Mouse (Mus musculus) layer of hippocampus, adult 11-12 months (tissue): Measurements from ENCODE around the gene Nucb1.
"Not testable (repeated sequence)": the region's sequence is repeated elsewhere in the genome, so short reads cannot be mapped to it uniquely, and the experiment has no call there.

ENCODE experiments used
- DNase-seq: peaks from one replicate; pipeline ENCODE4 v3.0.0; 2022; ENCODE audit warnings: low spot score

Gene Nucb1

DNA sequence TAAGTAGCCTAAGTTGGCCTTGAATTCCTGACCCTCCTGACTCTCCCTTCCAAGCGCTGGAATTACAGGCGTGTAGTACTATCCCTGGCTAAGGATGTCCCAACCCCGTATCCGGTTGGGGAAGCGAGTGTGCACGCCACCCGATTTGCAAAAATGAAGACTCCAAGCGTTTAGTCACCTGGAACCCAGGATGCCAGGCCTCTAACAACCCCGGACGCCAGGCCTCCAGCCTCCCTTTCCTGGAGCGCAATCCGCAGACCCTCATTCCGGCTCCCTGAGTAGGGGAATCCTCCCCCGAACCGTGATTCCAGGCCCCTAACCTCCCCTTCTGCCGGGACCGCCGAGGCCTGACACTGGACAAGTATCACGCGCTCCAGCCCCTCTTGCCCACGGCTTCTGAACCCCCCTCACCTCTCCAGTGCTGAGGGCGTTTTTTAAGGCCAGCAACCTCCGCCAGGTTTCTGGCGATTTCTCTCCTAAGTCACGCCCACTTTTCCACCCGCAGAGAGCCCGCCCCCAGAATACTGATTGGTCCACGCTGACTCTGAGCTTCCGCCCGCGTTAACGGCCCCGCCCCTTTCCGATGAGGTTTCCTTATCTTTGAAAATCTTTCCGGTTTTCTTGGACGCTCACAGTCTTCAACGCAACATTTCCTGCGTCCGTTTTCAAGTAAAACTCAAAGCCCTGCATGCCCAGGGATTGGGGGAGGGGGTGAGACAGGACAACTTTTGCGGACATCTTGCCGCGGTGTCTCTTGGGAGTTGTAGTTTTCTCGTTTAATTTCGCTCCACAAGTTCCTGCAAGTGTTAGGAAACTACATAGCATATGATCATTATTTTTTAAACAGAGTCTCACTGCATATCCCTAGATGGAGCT lies at the start of gene Nucb1:
Nucb1 (minus strand) TSS at position 495 of the 876 bp plus-strand sequence.
- peak; percentile 91 for DNase-seq

DNA sequence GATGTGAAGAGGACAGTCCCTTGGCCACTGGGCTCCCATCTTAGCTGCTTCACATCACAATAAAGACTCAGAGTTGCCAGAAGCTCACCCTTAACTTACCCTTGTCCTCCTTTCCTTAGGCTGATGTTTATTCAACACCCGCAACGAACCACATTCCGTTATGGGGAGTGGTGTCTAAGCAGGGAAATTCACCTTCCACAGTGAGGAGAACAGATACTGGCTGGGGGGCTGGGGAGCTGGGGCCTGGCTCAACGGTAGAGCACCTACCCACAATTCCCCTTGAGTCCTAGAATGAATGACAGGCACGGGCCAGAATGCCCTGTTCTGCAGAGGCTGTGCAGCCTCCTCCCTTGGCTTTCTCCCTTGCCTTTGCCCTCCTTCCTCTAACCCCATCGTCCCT lies 48.7 kb upstream of the Nucb1 start:
- no peak for DNase-seq

DNA sequence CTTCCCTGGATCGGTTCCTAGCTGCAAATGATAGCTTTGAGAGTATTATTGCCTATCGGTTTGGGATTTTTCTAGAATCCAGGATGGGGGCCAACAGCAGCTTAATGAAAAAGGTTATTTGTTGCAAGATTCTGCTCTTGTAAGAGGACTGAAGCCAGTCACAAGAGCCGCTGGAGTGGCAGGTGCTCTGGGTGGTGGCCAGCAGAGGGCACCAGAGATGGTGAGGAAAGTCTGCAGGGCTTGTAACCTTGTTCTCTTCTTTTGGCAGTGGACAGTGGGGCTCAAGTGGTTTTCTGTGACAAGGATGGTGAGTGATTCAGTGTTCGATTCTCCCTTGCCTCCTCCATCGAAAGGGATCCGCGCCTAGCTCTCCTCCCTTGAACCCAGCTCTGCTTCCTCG lies 45.6 kb upstream of the Nucb1 start:
- peak; percentile 77 for DNase-seq

DNA sequence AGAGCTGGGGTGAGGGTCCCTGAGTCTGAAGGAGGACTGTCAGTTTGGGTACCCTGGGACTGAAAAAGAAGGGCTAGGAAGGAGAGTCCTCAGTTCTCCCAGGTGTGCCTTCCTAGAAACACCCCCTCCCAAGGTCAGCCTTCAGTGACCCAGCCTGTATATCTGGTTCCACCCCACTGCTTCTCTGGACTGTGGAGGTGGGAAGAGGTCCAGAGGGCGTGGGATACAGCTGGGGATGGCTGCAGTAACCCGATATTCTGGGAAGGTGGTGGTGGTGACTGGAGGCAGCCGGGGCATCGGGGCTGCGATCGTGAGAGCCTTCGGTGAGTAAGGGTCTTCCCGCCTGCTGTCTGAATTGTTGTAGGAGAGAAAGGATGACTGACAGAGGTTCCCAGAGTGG lies 44.5 kb upstream of the Nucb1 start, which contains the start of gene Hsd17b14:
Hsd17b14 (plus strand) TSS at position 150 of the 400 bp plus-strand sequence.
- no peak for DNase-seq

DNA sequence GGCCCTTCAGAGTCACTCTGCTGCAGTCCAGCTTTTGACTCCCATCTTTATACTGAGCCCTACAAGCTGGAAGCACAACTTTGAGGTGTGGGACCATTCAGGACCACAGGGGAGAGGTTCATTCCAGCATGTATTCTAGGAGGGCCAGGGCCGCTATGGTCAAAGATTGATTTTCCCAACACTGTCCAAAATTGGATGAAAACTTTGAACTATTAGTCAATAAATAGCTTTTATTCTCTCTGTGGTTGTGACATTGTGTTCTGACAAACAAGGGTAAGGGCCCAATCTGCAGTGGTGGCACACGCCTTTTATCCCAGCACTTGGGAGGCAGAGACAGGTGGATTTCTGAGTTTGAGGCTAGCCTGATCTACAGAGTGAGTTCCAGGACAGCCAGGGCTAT lies 43.8 kb upstream of the Nucb1 start:
- no peak for DNase-seq

DNA sequence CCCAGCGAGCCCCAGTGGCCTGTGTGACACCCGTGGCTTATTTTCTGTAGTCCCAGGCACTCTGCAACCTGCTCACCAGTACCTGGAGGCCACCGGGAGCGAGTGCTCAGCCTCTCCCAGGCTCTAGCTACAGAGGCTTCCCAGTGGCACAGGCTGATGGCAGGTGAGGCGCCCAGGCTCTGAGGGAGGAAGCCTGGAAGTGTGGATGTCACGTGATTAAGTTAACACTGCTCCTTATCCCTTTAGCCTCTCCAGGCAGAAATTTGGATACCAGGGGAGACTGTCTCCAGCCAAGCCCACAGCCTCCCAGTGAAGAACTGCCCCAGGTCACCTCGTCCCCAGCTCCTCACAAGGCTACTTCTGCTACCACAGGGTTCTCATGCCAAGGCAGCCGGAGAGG lies 43.3 kb upstream of the Nucb1 start:
- no peak for DNase-seq

DNA sequence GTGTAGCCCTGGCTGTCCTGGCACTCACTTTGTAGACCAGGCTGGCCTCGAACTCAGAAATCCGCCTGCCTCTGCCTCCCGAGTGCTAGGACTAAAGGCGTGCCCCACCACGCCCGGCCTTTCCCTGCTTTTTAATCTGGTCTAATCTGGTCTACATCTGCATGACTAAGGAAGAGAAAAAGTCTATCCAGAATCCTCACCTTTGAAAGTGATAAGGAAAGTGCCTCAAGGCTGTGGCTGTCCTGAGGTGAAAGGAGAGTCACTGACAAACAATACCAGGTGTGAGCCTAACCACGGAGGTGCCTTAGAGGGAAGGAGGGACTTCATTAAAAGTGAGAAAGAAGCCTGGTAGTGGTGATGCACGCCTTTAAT lies 41.3 kb upstream of the Nucb1 start:
- no peak for DNase-seq

DNA sequence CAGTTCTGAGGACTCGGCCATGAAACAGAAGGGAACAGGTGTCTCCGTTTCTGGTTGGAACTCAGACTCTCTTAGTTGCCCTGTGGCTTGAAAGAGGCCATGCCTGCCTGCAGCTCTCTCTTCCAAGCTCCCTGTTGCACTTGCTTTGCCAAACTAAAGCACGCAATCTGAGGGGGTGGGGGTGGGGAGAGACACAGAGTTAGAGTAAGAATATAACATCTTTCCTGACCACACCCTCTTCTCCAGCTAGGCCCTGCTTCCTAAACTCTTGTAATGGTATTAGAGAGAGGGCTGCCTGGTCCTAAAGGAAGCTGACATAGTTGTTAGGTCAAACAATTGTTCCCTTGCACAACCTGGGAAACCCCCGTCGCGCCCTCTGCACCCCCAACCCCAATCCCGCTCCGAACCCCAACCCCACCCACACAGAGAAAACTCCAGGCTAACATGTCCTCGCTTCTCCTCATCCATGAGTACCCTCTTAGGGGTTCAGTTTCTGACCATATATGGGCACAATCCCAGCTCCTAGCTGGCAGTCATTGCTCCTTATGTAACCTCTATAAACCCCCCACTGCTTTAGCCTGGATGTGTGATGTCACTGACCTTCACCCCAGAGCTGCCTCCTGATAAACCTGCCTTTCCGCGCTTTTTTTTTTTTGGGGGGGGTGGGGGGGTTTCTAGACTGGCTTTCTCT lies 40.8 kb upstream of the Nucb1 start:
- DNase-seq, result no peak

DNA sequence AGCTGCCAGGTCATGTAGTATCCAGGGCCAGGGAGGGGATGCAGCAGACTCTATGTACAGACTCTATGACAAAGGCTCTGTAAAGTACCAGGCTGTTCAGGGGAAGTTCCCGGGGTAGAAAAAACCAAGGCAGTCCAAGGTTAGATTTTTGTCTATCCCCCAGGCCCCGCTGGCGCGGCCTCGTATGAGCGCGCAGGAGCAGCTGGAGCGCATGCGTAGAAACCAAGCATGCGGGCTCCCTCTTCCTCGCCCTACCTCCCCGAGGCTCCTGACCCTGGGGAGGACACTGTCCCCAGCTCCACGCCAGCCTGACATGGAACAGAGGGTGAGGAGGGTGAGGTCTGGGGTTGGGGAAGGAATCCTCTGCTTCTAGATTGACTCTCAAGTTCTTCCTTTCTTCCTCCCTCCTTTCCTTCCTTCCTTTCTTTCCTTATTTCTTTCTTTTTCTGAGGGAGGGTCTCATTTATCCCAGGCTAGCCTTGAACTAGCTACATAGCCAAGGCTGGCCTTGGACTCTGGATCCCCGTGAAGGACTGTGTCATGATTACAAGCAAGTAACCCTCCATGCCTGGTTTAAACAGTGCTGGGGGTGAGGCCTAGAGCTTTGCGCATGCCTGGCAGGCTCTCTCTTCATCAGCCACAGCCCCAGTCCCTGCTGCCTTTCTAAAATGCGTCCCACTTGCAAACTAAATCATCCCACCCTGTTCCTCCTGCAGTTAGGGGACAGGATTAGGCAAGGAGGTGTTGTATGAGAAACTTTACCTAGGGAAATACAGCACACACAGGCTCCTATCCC lies 39.6 kb upstream of the Nucb1 start:
- no peak for DNase-seq

DNA sequence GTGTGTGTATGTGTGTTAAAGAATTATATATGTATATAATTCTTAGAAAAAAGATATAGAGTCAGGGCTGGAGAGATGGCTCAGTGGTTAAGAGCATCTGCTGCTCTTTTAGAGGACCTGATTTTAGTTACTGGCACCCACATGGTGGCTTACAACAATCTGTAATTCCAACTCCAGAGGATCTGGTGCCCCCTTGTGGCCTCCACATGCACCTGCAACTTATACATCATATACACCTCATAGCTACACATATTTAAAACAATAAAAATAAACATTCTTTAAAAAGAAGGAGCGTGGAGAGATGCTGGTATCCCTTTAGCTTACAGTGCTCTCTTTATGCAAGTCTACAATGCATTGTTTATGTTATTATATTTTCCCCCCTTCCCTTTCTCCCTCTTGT lies 34.3 kb upstream of the Nucb1 start:
- DNase-seq, result no peak

DNA sequence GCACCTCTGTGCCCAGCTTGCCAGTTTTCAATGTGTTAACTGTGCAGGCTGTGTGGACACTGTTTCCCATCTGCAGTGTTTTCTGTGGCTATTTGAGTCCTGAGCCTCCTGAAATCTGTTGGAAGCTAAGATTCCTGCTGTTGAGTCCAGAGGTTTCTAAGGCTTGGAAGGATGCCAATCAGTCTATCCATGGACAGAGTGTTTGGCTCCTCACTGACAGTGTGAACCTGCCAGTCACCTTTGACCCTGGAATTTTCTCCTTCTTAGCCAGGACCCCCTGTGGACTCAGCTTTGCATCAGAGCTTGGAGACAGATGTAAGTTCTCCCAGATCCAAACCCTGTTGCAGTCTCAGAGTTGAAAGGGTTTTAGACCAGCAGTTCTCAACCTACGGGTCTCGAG lies 30.0 kb upstream of the Nucb1 start:
- no peak for DNase-seq

DNA sequence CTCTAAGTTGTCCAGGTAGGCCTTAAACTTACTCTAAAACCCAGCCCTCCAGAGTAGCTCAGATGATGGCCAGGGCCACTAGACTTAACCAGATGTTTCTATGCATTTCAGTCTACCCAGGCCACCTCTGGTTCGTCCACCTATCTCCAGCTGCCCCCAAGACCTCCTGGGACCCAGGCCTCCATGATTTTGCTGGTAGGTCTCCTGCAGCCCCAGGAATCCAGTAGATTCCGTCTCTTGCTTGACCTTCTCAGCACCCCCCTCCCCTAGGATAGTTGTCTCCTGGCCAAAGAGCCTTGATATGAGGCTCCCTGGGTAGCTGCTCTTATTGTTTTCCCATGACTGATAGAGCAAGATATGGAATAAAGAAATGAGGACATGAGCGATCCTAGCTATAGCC lies 28.9 kb upstream of the Nucb1 start:
- no peak for DNase-seq

DNA sequence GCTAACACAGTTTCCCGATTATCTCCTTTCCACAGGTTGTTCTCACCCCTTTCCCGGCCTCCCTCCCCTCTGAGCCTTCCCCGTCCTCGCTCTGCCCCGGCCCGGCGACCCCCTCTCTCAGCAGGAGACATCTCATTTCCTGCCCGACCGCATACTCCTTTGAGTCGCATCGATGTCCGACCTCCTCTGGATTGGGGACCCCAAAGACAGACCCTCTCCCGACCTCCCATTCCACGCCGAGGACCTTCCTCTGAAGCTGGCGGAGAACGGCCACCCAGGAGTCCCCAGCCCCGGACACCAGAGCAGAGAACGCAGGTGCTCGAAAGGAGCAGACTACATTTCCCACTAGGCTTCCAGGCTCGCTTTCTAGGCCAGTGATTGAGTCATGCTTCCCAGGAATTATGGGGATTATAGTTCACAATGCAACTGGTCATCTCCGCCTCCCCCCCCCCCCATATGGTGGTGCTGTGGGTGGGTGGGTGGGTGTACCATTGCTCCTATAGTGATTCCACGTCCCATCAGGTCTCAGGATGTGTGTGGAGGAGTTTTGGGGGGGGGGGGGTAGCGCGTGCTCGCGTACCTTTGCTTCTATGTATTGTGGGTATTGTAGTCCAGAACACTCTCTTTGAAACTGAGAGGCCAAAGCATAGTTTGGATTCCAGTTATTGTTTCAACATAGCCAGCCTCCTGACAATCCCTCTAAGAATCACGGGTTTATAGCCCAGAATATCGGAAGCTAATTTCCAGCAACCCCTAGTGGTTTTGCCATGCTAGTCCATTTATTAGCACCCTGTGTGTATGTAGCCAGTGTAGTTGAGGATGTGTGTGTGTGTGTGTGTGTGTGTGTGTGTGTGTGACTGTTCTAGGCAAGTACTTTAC lies 28.2 kb upstream of the Nucb1 start:
- peak; percentile 73 for DNase-seq

DNA sequence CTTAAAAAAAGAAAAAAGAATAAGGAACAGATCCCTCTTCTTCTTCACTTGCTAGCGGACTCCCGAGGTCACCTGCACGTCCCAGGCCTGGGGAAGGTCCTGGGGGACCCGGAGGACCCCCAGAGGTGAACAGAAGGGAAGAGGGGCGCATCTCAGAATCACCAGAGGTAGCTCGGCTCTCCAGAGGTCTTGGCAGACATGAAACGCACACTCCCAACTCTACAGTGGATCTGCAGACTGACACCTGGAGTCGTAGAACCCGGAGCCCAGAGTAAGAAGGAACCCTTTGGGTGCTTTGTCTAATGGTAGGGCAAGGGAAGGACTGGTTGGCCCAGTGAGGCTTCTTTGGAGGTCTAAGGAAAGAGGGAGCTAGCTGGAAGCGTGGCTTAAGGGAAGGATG lies 27.4 kb upstream of the Nucb1 start:
- no peak for DNase-seq

DNA sequence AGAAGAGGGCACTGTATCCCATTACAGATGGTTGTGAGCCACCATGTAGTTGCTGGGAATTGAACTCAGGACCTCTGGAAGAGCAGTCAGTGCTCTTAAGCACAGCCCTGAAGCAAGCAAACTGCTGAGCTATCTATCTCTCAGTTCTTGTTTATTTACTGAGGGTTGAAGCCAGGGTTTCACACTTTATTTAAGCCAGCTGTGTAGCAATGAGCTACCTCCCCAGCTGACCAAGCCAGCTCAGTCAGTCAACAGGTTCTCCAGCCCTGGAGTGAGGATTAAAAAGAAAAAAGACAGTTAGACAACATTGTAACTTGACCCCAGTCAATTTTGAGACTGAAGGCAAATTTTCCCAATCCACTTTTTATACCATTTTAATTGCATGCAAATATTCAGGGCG lies 25.5 kb upstream of the Nucb1 start:
- no peak for DNase-seq

DNA sequence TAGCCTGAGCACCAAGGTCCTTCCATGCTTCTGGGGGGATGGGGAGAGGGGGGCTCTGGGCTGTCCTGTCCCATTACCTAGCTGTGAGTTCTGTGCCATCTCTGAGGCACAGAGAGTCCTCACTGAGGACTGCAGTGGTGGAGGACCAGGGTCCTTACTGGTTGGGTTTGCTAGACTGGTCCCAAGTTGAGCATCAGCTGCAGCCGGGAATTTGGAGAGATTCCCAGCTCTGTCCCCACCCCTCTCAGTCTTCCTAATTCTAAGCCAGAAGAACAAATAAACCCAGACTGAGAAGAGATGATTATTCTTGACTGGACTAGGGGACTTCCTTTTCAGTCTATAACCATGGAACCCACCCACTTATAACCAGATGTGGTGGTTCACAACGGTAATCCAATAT lies 20.4 kb upstream of the Nucb1 start:
- no peak for DNase-seq

DNA sequence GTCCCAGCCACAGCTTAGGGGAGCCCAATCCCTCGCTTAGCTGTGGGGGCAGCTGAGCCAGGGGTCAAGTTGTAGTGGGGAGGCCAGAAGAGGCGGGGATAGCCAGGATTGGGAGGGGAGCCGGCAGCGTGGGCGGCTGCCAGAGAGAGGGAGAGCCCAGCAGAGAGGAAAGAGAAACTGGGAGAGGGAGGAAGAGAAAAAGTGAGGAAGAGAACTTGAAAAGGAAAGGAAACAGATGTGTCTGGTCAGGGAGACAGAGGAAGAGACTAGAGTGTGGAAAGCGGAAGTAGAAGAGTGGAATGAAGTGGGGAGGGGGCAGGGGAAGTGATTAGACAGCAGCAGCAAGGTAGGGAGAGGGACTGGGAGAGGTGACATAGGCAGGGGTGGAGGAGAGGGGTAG lies 19.3 kb upstream of the Nucb1 start:
- DNase-seq, result no peak

DNA sequence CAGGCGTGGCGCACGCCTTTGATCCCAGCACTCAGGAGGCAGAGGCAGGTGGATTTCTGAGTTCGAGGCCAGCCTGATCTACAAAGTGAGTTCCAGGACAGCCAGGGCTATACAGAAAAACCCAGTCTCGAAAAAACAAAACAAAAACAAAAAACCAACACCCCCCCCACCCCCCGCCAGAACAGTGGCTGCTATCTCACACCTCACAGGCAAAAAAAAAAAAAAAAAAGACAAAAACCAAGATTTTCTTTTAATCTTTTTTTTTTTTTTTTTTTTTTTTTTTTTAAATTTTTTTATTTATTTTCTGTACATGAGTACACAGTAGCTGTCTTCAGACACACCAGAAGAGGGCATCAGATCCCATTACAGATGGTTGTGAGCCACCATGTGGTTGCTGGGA lies 17.0 kb upstream of the Nucb1 start:
- not testable (repeated sequence) for DNase-seq

DNA sequence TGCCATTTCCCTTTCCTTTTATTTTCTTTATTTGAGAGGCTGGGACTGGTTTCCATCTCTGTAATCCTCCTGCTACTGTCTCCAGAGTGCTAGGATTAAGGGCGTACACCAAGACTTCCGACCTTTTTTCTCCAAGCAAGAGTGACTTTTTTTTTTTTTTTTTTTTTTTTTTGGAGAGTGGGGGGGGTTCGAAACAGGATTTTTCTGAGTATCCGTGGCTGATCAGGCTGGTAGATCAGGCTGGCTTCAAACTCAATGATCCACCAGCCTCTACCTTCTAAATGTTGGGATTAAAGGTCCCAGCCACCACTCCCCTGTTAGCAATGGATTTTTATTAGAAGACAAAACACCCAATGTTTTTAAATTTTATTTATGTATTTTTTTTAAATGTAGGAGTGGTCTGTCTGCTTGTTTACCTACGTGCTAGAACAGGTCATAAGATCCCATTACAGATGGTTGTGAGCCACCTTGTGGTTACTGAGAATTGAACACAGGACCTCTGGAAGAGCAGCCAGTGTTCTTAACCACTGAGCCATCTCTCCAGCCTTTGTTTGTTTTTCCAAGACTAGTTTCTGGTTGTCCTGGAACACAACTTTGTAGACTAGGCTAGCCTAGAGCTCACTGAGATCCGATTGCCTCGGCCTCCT lies 16.4 kb upstream of the Nucb1 start:
- no peak for DNase-seq

DNA sequence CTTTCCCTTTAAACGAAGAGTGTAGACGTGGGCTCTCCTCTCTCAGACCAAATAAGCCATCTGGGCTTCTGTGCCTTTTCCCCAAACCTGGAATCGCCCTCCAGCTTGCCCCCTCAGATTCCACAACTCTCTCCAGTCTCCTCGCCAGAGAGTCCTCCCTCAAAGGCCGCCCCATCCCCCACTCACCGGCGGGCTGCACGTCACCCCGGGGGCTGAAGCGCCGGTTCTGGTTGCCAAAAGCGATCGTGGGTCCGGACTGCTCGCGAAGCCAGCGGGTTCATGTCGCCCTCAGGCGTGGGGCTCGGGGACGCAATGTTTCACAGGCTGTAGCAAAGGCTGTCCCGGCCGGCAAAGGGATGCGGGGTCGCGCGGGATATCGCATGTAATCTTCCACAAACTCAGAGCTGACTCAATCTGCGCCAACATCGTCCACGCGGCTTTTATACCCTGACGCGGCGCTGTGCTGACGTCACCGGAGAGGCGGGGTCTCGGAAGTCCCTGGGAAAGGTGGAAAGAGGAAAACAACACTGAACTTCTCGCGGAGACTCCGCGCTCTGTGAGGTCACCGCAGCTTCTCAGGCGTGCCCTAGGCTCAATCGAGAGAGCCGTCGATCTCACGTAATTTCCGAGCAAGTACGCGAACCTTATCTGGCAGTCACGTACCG lies 15.7 kb upstream of the Nucb1 start, which contains the start of the genes Ppp1r15a and Plekha4:
Ppp1r15a (minus strand) TSS at position 460 of the 665 bp plus-strand sequence.
Plekha4 (plus strand) TSS at position 522 of the 665 bp plus-strand sequence.
- DNase-seq, result peak; percentile 93
